Mouse (Mus musculus) lung, postnatal 0 days (tissue): ENCODE results near the gene Rc3h2. TPM values are rescaled to one million over a fixed set of nuclear protein-coding genes. Genes with fewer than 3 reads are reported as not detected.

ENCODE experiments used
- ATAC-seq: fragments of 200-750 bp; cut with Nextera tagmentation; 2 replicates; pipeline ENCODE4 v1.8.0; 2017; ENCODE audit warnings: moderate library complexity
- DNase-seq: peaks from one replicate; pipeline ENCODE4 v3.0.0-alpha.2; 2016; ENCODE audit warnings: low spot score
- H3K27ac ChIP-seq: fragments of 300-500 bp; sonication (generic); 2 replicates; pipeline ENCODE4 v1.5.1; 2014; ENCODE audit warnings: antibody characterized with exemption, mild to moderate bottlenecking, low read length, mixed read lengths
- H3K27me3 ChIP-seq: fragments of 300-500 bp; sonication (generic); replicated peaks from 2 replicates; pipeline ENCODE4 v1.6.1; 2014; ENCODE audit warnings: low read length, mixed read lengths; ENCODE audit not compliant: insufficient read depth
- H3K36me3 ChIP-seq: fragments of 300-500 bp; sonication (generic); 2 replicates; pipeline ENCODE4 v1.6.1; 2014; ENCODE audit warnings: low read length, mixed read lengths; ENCODE audit not compliant: insufficient read depth
- H3K4me1 ChIP-seq: fragments of 300-500 bp; sonication (generic); 2 replicates; pipeline ENCODE4 v1.6.1; 2014; ENCODE audit warnings: antibody characterized with exemption, low read depth, low read length, mixed read lengths; ENCODE audit not compliant: insufficient read depth
- H3K4me2 ChIP-seq: fragments of 300-500 bp; sonication (generic); replicated peaks from 2 replicates; pipeline ENCODE4 v1.6.1; 2014; ENCODE audit warnings: low read depth, mild to moderate bottlenecking, low read length, moderate library complexity, mixed read lengths
- H3K4me3 ChIP-seq: fragments of 300-500 bp; sonication (generic); 2 replicates; pipeline ENCODE4 v1.5.1; 2014; ENCODE audit warnings: low read depth, low read length
- H3K9ac ChIP-seq: fragments of 300-500 bp; sonication (generic); replicated peaks from 2 replicates; pipeline ENCODE4 v1.6.1; 2014; ENCODE audit warnings: low read depth, mild to moderate bottlenecking
- H3K9me3 ChIP-seq: fragments of 300-500 bp; sonication (generic); 2 replicates; pipeline ENCODE4 v1.6.1; 2016; ENCODE audit warnings: low read length, mixed read lengths
- CTCF ChIP-seq: IDR thresholded peaks from 2 replicates; pipeline ENCODE4 v1.5.1; 2016; ENCODE audit warnings: antibody characterized with exemption, mild to moderate bottlenecking
- EP300 ChIP-seq: IDR thresholded peaks from 2 replicates; pipeline ENCODE4 v1.6.1; 2016; ENCODE audit warnings: antibody characterized with exemption, mild to moderate bottlenecking, control low read depth
- WGBS: fragments of 180-500 bp; shearing (Covaris S2); extraction: QIAGEN DNeasy Blood & Tissue Kit; methylation state at CpG from one replicate; pipeline ENCODE4 v1.1.7; 2014; 5-methylcytosine and 5-hydroxymethylcytosine counted together
- polyA plus RNA-seq: library from polyadenylated mRNA; unstranded; fragments of >200 nt; fragmentation: Nextera tagmentation; extraction: Ambion mirVana; gene quantifications from 2 replicates; pipeline ENCODE4 v1.2.1, GENCODE M21; 2015

The Rc3h2 gene
- polyA plus RNA-seq, 1 experiment from 2014 or later = 7.6 TPM

- Histone ChIP-seq H3K4me2 (no peak overlapping the region), H3K36me3 (peaks cover 10% of the 10 kb centered on the region), H3K27ac (no peak overlapping the region), H3K4me3 (no peak overlapping the region), H3K27me3 (no peaks in the 10 kb centered on the region), H3K9me3 (no peaks in the 10 kb centered on the region), H3K9ac (no peak overlapping the region), H3K4me1 (no peaks in the 10 kb centered on the region)
- WGBS = 93% methylated on average over 9 of the region's 9 CpGs
- DNase-seq (no peak), ATAC-seq (no peak)
- no peak for TF ChIP-seq EP300
- TF ChIP-seq CTCF = no peak
These were observed 39.8 kb downstream of the Rc3h2 start for GRCm38 (mm10) chr2:37382921-37383320.

GRCm38 (mm10) chr2:37380189-37380588, 42.5 kb downstream of the Rc3h2 start:
- TF ChIP-seq CTCF (peak; percentile 78), EP300 (no peak)
- DNase-seq (peak; percentile 69), ATAC-seq (no peak)
- Histone ChIP-seq H3K36me3 (peaks cover 25% of the 10 kb centered on the region), H3K9ac (no peak overlapping the region), H3K4me2 (no peak overlapping the region), H3K27me3 (no peaks in the 10 kb centered on the region), H3K9me3 (no peaks in the 10 kb centered on the region), H3K4me1 (no peaks in the 10 kb centered on the region), H3K4me3 (no peak overlapping the region), H3K27ac (no peak overlapping the region)
- WGBS = 63% methylated on average over 2 of the region's 2 CpGs

GRCm38 (mm10) chr2:37376018-37376417, 46.7 kb downstream of the Rc3h2 start:
- Histone ChIP-seq H3K9ac (no peak overlapping the region), H3K4me3 (no peak overlapping the region), H3K36me3 (peaks cover 22% of the 10 kb centered on the region), H3K27ac (no peak overlapping the region), H3K27me3 (no peaks in the 10 kb centered on the region), H3K4me2 (no peak overlapping the region), H3K4me1 (no peaks in the 10 kb centered on the region), H3K9me3 (no peaks in the 10 kb centered on the region)
- DNase-seq (no peak), ATAC-seq (no peak)
- TF ChIP-seq CTCF (no peak), EP300 (no peak)
- 90% methylated on average over 1 of the region's 1 CpGs for WGBS

- TF ChIP-seq EP300 (no peak), CTCF (no peak)
- Histone ChIP-seq H3K9me3 (no peaks in the 10 kb centered on the region), H3K4me1 (no peaks in the 10 kb centered on the region), H3K4me3 (no peak overlapping the region), H3K36me3 (peaks cover 10% of the 10 kb centered on the region; the same call in 1 of the 2 replicates), H3K27ac (no peak overlapping the region), H3K9ac (no peak overlapping the region), H3K27me3 (no peaks in the 10 kb centered on the region), H3K4me2 (no peak overlapping the region)
- WGBS = 72% methylated on average over 2 of the region's 2 CpGs
- ATAC-seq = no peak
- no peak for DNase-seq
These were observed 52.1 kb downstream of the Rc3h2 start for GRCm38 (mm10) chr2:37370651-37371050.

GRCm38 (mm10) chr2:37359908-37360307, 62.8 kb downstream of the Rc3h2 start:
- no peak for DNase-seq
- Histone ChIP-seq H3K9me3 (no peaks in the 10 kb centered on the region), H3K4me1 (no peaks in the 10 kb centered on the region; the same call in 1 of the 2 replicates), H3K9ac (no peak overlapping the region), H3K4me3 (no peak overlapping the region), H3K27ac (no peak overlapping the region), H3K27me3 (no peaks in the 10 kb centered on the region), H3K4me2 (peak overlapping the region; percentile 69; the same call in 1 of the 2 replicates), H3K36me3 (peaks cover 10% of the 10 kb centered on the region; the same call in 1 of the 2 replicates)
- no peak for ATAC-seq
- WGBS = 94% methylated on average over 2 of the region's 2 CpGs
- TF ChIP-seq EP300 (no peak), CTCF (no peak)

GRCm38 (mm10) chr2:37358633-37359540, 63.8 kb downstream of the Rc3h2 start, which contains the start of gene Pdcl:
Gene Pdcl, minus strand, starts transcription at chr2:37359332.
- Histone ChIP-seq H3K4me2 (peak within 1 kb of the TSS; percentile 69), H3K36me3 (peaks cover 13% of the 10 kb centered on the region; the same call in 1 of the 2 replicates), H3K27me3 (no peaks in the 10 kb centered on the region), H3K4me3 (peak within 1 kb of the TSS; percentile 72), H3K9ac (peak within 1 kb of the TSS; percentile 70), H3K4me1 (no peaks in the 10 kb centered on the region; the same call in 1 of the 2 replicates), H3K27ac (peak within 1 kb of the TSS; percentile 99), H3K9me3 (no peaks in the 10 kb centered on the region)
- TF ChIP-seq EP300 (0 out of 2 replicates have a peak, but pooled peaks have one; percentile 9), CTCF (no peak)
- DNase-seq (peak; percentile 99), ATAC-seq (peak; percentile 99)
- WGBS = under 1% methylated on average over 37 of the region's 42 CpGs
